Mouse (Mus musculus) forebrain, postnatal 0 days (tissue): ENCODE results near the gene Lyst. TPM values are rescaled to one million over a fixed set of nuclear protein-coding genes. Genes with fewer than 3 reads are reported as not detected.
A peak's percentile ranks its signal among the peaks of the same experiment; 100 is the strongest.
"Not testable (repeated sequence)": the region's sequence is repeated elsewhere in the genome, so short reads cannot be mapped to it uniquely, and the experiment has no call there.

Experiments used
- ATAC-seq: fragments of 200-750 bp; cut with Nextera tagmentation; 2 replicates; pipeline ENCODE4 v1.8.0; 2017; ENCODE audit warnings: mild to moderate bottlenecking, moderate library complexity
- DNase-seq: peaks from one replicate; pipeline ENCODE4 v3.0.0-alpha.2; 2015
- H3K27ac ChIP-seq: fragments of 300-500 bp; sonication (generic); 2 replicates; pipeline ENCODE4 v1.5.1; 2014; ENCODE audit warnings: low read depth, mild to moderate bottlenecking, antibody characterized with exemption, low read length, moderate library complexity, mixed read lengths
- H3K27me3 ChIP-seq: fragments of 300-500 bp; sonication (generic); 2 replicates; pipeline ENCODE4 v1.6.1; 2014; ENCODE audit warnings: mild to moderate bottlenecking, low read length, mixed read lengths; ENCODE audit not compliant: insufficient read depth
- H3K36me3 ChIP-seq: fragments of 300-500 bp; sonication (generic); 2 replicates; pipeline ENCODE4 v1.6.1; 2014; ENCODE audit warnings: mild to moderate bottlenecking, moderate library complexity; ENCODE audit not compliant: insufficient read depth
- H3K4me1 ChIP-seq: fragments of 300-500 bp; sonication (generic); 2 replicates; pipeline ENCODE4 v1.6.1; 2014; ENCODE audit warnings: antibody characterized with exemption; ENCODE audit not compliant: insufficient read depth
- H3K4me2 ChIP-seq: fragments of 300-500 bp; sonication (generic); 2 replicates; pipeline ENCODE4 v1.6.1; 2014; ENCODE audit warnings: low read depth, mild to moderate bottlenecking, moderate library complexity
- H3K4me3 ChIP-seq: fragments of 300-500 bp; sonication (generic); 2 replicates; pipeline ENCODE4 v1.5.1; 2014; ENCODE audit warnings: low read depth, low read length, mixed read lengths
- H3K9ac ChIP-seq: fragments of 300-500 bp; sonication (generic); 2 replicates; pipeline ENCODE4 v1.6.1; 2014; ENCODE audit warnings: mild to moderate bottlenecking
- H3K9me3 ChIP-seq: fragments of 300-500 bp; sonication (generic); 2 replicates; pipeline ENCODE4 v1.6.1; 2016; ENCODE audit warnings: low read length
- CTCF ChIP-seq: sonication (generic); IDR thresholded peaks from 2 replicates; pipeline ENCODE4 v1.5.1; 2016; ENCODE audit warnings: antibody characterized with exemption, control low read depth, low read depth
- WGBS: fragments of 180-500 bp; shearing (Covaris S2); extraction: QIAGEN DNeasy Blood & Tissue Kit; methylation state at CpG from one replicate; pipeline ENCODE4 v1.1.7; 2014; 5-methylcytosine and 5-hydroxymethylcytosine counted together
- polyA plus RNA-seq: library from polyadenylated mRNA; unstranded; fragments of >200 nt; fragmentation: Nextera tagmentation; extraction: Ambion mirVana; gene quantifications from 2 replicates; pipeline ENCODE4 v1.2.1, GENCODE M21; 2015
- total RNA-seq: library from RNA; depleted of rRNA; stranded (reverse); fragments of >200 nt; gene quantifications from 2 replicates; pipeline ENCODE4 v1.2.3, GENCODE M21; 2014

The Lyst gene
- total and polyA plus RNA-seq, 2 experiments from 2014 or later, result 3.5 to 14.2 TPM

- no peak for ATAC-seq
These were observed 196.8 kb downstream of the Lyst start for GRCm38 (mm10) chr13:13786971-13787370.

GRCm38 (mm10) chr13:13788070-13788469 lies 197.9 kb downstream of the Lyst start:
- no peak for TF ChIP-seq CTCF
- no peaks in the 10 kb centered on the region for H3K9me3 ChIP-seq
- no peak for ATAC-seq

More at GRCm38 (mm10) chr13:13786971-13787370, 196.8 kb downstream of the Lyst start:
- no peak for TF ChIP-seq CTCF
- Histone ChIP-seq H3K4me3 (no peak overlapping the region), H3K9me3 (no peaks in the 10 kb centered on the region), H3K27ac (no peak overlapping the region), H3K36me3 (no peaks in the 10 kb centered on the region), H3K4me1 (peaks cover 3% of the 10 kb centered on the region; the same call in 1 of the 2 replicates), H3K9ac (no peak overlapping the region), H3K27me3 (no peaks in the 10 kb centered on the region), H3K4me2 (no peak overlapping the region)
- WGBS, result 89% methylated on average over 6 of the region's 6 CpGs
- DNase-seq, result no peak

GRCm38 (mm10) chr13:13791981-13792380 lies 201.8 kb downstream of the Lyst start:
- no peak for ATAC-seq
- no peaks in the 10 kb centered on the region for H3K27me3 ChIP-seq
- WGBS, result 94% methylated on average over 3 of the region's 3 CpGs
- H3K4me2 ChIP-seq, result no peak overlapping the region
- TF ChIP-seq CTCF, result no peak
- H3K4me1 ChIP-seq, result no peaks in the 10 kb centered on the region
- no peak overlapping the region for H3K9ac ChIP-seq
- no peak for DNase-seq
- H3K4me3 ChIP-seq, result no peak overlapping the region
- H3K9me3 ChIP-seq, result no peaks in the 10 kb centered on the region
- no peak overlapping the region for H3K27ac ChIP-seq
- H3K36me3 ChIP-seq, result no peaks in the 10 kb centered on the region

More at GRCm38 (mm10) chr13:13788070-13788469, 197.9 kb downstream of the Lyst start:
- Histone ChIP-seq H3K36me3 (no peaks in the 10 kb centered on the region), H3K27me3 (no peaks in the 10 kb centered on the region), H3K9ac (no peak overlapping the region), H3K27ac (no peak overlapping the region), H3K4me1 (peaks cover 3% of the 10 kb centered on the region; the same call in 1 of the 2 replicates), H3K4me3 (no peak overlapping the region), H3K4me2 (no peak overlapping the region)
- WGBS, result 90% methylated on average over 4 of the region's 4 CpGs
- DNase-seq, result no peak

- ATAC-seq, result no peak
- TF ChIP-seq CTCF, result no peak
- Histone ChIP-seq H3K4me2 (no peak overlapping the region), H3K4me3 (no peak overlapping the region), H3K36me3 (no peaks in the 10 kb centered on the region), H3K27ac (no peak overlapping the region), H3K9me3 (no peaks in the 10 kb centered on the region), H3K27me3 (no peaks in the 10 kb centered on the region), H3K4me1 (no peaks in the 10 kb centered on the region), H3K9ac (no peak overlapping the region)
- WGBS, result 19% methylated on average over 5 of the region's 5 CpGs
- no peak for DNase-seq
These were observed 205.1 kb downstream of the Lyst start for GRCm38 (mm10) chr13:13795166-13795832.

- ATAC-seq (no peak), DNase-seq (no peak)
- Histone ChIP-seq H3K27ac (no peak overlapping the region), H3K4me2 (no peak overlapping the region), H3K9ac (no peak overlapping the region), H3K4me3 (no peak overlapping the region), H3K9me3 (no peaks in the 10 kb centered on the region), H3K4me1 (no peaks in the 10 kb centered on the region), H3K27me3 (no peaks in the 10 kb centered on the region), H3K36me3 (no peaks in the 10 kb centered on the region)
- 90% methylated on average over 1 of the region's 1 CpGs for WGBS
- TF ChIP-seq CTCF, result no peak
These were observed 205.9 kb downstream of the Lyst start for GRCm38 (mm10) chr13:13796082-13796481.

- DNase-seq, H3K4me1 ChIP-seq, H3K9me3 ChIP-seq, H3K27me3 ChIP-seq, H3K27ac ChIP-seq, H3K9ac ChIP-seq, H3K4me2 ChIP-seq, H3K36me3 ChIP-seq, ATAC-seq, H3K4me3 ChIP-seq: not testable (repeated sequence)
- 93% methylated on average over 12 of the region's 12 CpGs for WGBS
These were observed 207.6 kb downstream of the Lyst start for GRCm38 (mm10) chr13:13797816-13798215.

GRCm38 (mm10) chr13:13798775-13799174 lies 208.6 kb downstream of the Lyst start:
- no peak for TF ChIP-seq CTCF
- Histone ChIP-seq H3K27me3 (no peaks in the 10 kb centered on the region), H3K4me1 (no peaks in the 10 kb centered on the region), H3K36me3 (no peaks in the 10 kb centered on the region), H3K9me3 (no peaks in the 10 kb centered on the region), H3K4me2 (no peak overlapping the region), H3K9ac (no peak overlapping the region), H3K4me3 (no peak overlapping the region), H3K27ac (no peak overlapping the region)
- WGBS, result 75% methylated on average over 8 of the region's 8 CpGs
- DNase-seq (no peak), ATAC-seq (peak; percentile 40)
